Mouse (Mus musculus) CD4-positive, CD25-positive, alpha-beta regulatory T cell, adult 4 months (primary cell): ENCODE measurements around the gene Arhgef3. TPM values are rescaled to one million over a fixed set of nuclear protein-coding genes. Genes with fewer than 3 reads are reported as not detected.
"Not testable (repeated sequence)": the region's sequence is repeated elsewhere in the genome, so short reads cannot be mapped to it uniquely, and the experiment has no call there.

ENCODE experiments used
- ATAC-seq: one replicate; pipeline ENCODE4 v1.8.0; 2017
- polyA plus RNA-seq, 2 experiments: library from polyadenylated mRNA; unstranded; fragments of 100-300 nt; shearing (Covaris generic); gene quantifications; one replicate each; pipeline ENCODE4 v1.2.1; 2017

The Arhgef3 gene
- polyA plus RNA-seq, 2 experiments from 2014 or later = 149 to 256 TPM

- ATAC-seq = no peak
Measured at GRCm38 (mm10) chr14:27233656-27234055, 119.0 kb downstream of the Arhgef3 start.

GRCm38 (mm10) chr14:27234270-27234840 lies 119.7 kb downstream of the Arhgef3 start:
- peak; percentile 19 for ATAC-seq

GRCm38 (mm10) chr14:27235897-27236553 lies 121.3 kb downstream of the Arhgef3 start:
- no peak for ATAC-seq

GRCm38 (mm10) chr14:27237522-27238187 lies 123.0 kb downstream of the Arhgef3 start:
- peak; percentile 70 for ATAC-seq

- no peak for ATAC-seq
Measured at GRCm38 (mm10) chr14:27238600-27239118, 124.0 kb downstream of the Arhgef3 start.

GRCm38 (mm10) chr14:27239551-27240091 lies 124.9 kb downstream of the Arhgef3 start:
- peak; percentile 25 for ATAC-seq

- ATAC-seq = no peak
Measured at GRCm38 (mm10) chr14:27242253-27242652, 127.6 kb downstream of the Arhgef3 start.

GRCm38 (mm10) chr14:27242769-27243168 lies 128.1 kb downstream of the Arhgef3 start:
- no peak for ATAC-seq

- no peak for ATAC-seq
Measured at GRCm38 (mm10) chr14:27243585-27243984, 128.9 kb downstream of the Arhgef3 start.

GRCm38 (mm10) chr14:27244898-27245297 lies 130.2 kb downstream of the Arhgef3 start:
- no peak for ATAC-seq

- no peak for ATAC-seq
Measured at GRCm38 (mm10) chr14:27246424-27246823, 131.7 kb downstream of the Arhgef3 start.

GRCm38 (mm10) chr14:27246948-27247347 lies 132.2 kb downstream of the Arhgef3 start:
- not testable (repeated sequence) for ATAC-seq

GRCm38 (mm10) chr14:27249121-27249520 lies 134.4 kb downstream of the Arhgef3 start:
- ATAC-seq = peak; percentile 93

- ATAC-seq = peak; percentile 38
Measured at GRCm38 (mm10) chr14:27250281-27250789, 135.6 kb downstream of the Arhgef3 start.

- no peak for ATAC-seq
Measured at GRCm38 (mm10) chr14:27253391-27253790, 138.7 kb downstream of the Arhgef3 start.

GRCm38 (mm10) chr14:27262349-27262748 lies 147.7 kb downstream of the Arhgef3 start:
- ATAC-seq = peak; percentile 34

- ATAC-seq = peak; percentile 42
Measured at GRCm38 (mm10) chr14:27266601-27267000, 151.9 kb downstream of the Arhgef3 start.

GRCm38 (mm10) chr14:27268137-27268536 lies 153.4 kb downstream of the Arhgef3 start:
- ATAC-seq = peak; percentile 72

- ATAC-seq = no peak
Measured at GRCm38 (mm10) chr14:27268986-27269700, 154.4 kb downstream of the Arhgef3 start.

- ATAC-seq = no peak
Measured at GRCm38 (mm10) chr14:27269836-27270235, 155.1 kb downstream of the Arhgef3 start.

- no peak for ATAC-seq
Measured at GRCm38 (mm10) chr14:27270466-27270865, 155.8 kb downstream of the Arhgef3 start.

GRCm38 (mm10) chr14:27271371-27272071 lies 156.8 kb downstream of the Arhgef3 start:
- no peak for ATAC-seq
